Mouse (Mus musculus) intestine, embryonic 15.5 days (tissue): Measurements from ENCODE around the gene Nav2. TPM values are rescaled to one million over a fixed set of nuclear protein-coding genes. Genes with fewer than 3 reads are reported as not detected.

Experiments
- ATAC-seq: fragments of 200-750 bp; cut with Nextera tagmentation; 2 replicates; pipeline ENCODE4 v1.8.0; 2017; ENCODE audit warnings: moderate TSS enrichment, moderate library complexity
- H3K27ac ChIP-seq: fragments of 300-500 bp; sonication (generic); 2 replicates; pipeline ENCODE4 v1.5.1; 2015; ENCODE audit warnings: mild to moderate bottlenecking, inconsistent platforms
- H3K27me3 ChIP-seq: fragments of 300-500 bp; sonication (generic); replicated peaks from 2 replicates; pipeline ENCODE4 v1.6.1; 2015; ENCODE audit warnings: inconsistent platforms
- H3K36me3 ChIP-seq: fragments of 300-500 bp; sonication (generic); 2 replicates; pipeline ENCODE4 v1.6.1; 2015; ENCODE audit warnings: inconsistent platforms
- H3K4me1 ChIP-seq: fragments of 300-500 bp; sonication (generic); replicated peaks from 2 replicates; pipeline ENCODE4 v1.6.1; 2015; ENCODE audit warnings: inconsistent platforms
- H3K4me2 ChIP-seq: fragments of 300-500 bp; sonication (generic); replicated peaks from 2 replicates; pipeline ENCODE4 v1.6.1; 2015; ENCODE audit warnings: mild to moderate bottlenecking, inconsistent platforms
- H3K4me3 ChIP-seq: fragments of 300-500 bp; sonication (generic); replicated peaks from 2 replicates; pipeline ENCODE4 v1.5.1; 2015; ENCODE audit warnings: inconsistent platforms
- H3K9ac ChIP-seq: fragments of 300-500 bp; sonication (generic); 2 replicates; pipeline ENCODE4 v1.6.1; 2015; ENCODE audit warnings: inconsistent platforms
- H3K9me3 ChIP-seq: fragments of 300-500 bp; sonication (generic); 2 replicates; pipeline ENCODE4 v1.6.1; 2016; ENCODE audit warnings: inconsistent platforms
- WGBS: fragments of 180-500 bp; shearing (Covaris S2); methylation state at CpG from one replicate; pipeline ENCODE4 v1.1.7; 2015; 5-methylcytosine and 5-hydroxymethylcytosine counted together
- polyA plus RNA-seq: library from polyadenylated mRNA; unstranded; fragments of >200 nt; fragmentation: Nextera tagmentation; extraction: Ambion mirVana; gene quantifications from 2 replicates; pipeline ENCODE4 v1.2.1, GENCODE M21; 2015

Gene Nav2
- polyA plus RNA-seq, 1 experiment from 2014 or later, result 17.7 TPM

DNA sequence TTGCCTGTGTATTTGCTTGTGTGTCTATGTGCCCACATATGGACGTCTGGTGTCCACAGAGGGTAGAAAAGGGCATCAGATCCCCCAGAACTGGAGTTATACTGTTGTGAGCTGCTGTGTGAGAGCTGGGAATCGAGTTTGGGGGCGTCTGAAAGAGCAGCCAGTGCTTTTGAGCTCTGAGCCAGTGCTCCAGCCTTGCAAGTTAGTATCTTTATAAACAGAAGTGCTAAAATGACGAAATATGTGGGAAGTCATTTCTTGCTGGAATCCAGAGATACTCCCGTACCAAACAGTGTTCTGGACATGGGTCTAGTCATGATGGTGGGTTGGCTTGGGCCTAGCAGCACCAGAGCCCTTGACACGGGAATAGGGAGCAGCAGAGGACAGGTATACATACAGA lies 13.8 kb upstream of the Nav2 start:
- Histone ChIP-seq H3K4me1 (no peaks in the 10 kb centered on the region), H3K9me3 (no peaks in the 10 kb centered on the region), H3K9ac (no peak overlapping the region), H3K27me3 (no peaks in the 10 kb centered on the region), H3K4me3 (no peak overlapping the region), H3K36me3 (no peaks in the 10 kb centered on the region), H3K4me2 (no peak overlapping the region), H3K27ac (no peak overlapping the region)
- no peak for ATAC-seq
- 63% methylated on average over 6 of the region's 6 CpGs for WGBS

- ATAC-seq, result no peak
- 83% methylated on average over 4 of the region's 4 CpGs for WGBS
- Histone ChIP-seq H3K4me3 (no peak overlapping the region), H3K9ac (no peak overlapping the region), H3K9me3 (no peaks in the 10 kb centered on the region), H3K27ac (no peak overlapping the region), H3K36me3 (no peaks in the 10 kb centered on the region), H3K27me3 (no peaks in the 10 kb centered on the region), H3K4me2 (no peak overlapping the region), H3K4me1 (no peaks in the 10 kb centered on the region)
These were observed 13.0 kb upstream of the Nav2 start for GRCm38 (mm10) chr7:48895475-48895874.

DNA sequence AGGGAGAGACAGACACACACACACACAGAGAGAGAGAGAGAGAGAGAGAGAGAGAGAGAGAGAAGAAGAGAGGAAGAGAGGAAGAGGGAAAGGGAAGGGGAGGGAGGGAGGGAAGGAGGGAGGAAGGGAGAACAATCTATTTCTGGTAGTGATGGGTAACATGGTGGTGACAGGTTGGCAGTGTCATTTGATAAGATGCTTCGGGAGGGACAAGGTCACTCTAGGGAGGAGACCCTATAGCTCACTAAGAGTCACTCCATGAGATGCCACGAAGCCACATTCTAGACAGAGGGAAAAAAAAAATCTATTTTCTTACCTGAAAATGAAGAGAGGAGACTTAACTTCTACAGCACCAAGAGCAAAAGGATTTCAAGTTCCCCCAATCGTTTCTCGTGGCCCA lies 12.5 kb upstream of the Nav2 start:
- Histone ChIP-seq H3K4me3 (no peak overlapping the region), H3K9me3 (no peaks in the 10 kb centered on the region), H3K36me3 (no peaks in the 10 kb centered on the region), H3K9ac (no peak overlapping the region), H3K4me1 (no peaks in the 10 kb centered on the region), H3K4me2 (no peak overlapping the region), H3K27me3 (no peaks in the 10 kb centered on the region), H3K27ac (no peak overlapping the region)
- WGBS, result 78% methylated on average over 4 of the region's 4 CpGs
- ATAC-seq, result no peak

GRCm38 (mm10) chr7:48897539-48898163 lies 10.9 kb upstream of the Nav2 start:
- Histone ChIP-seq H3K4me3 (no peak overlapping the region), H3K27ac (no peak overlapping the region), H3K9ac (no peak overlapping the region), H3K9me3 (no peaks in the 10 kb centered on the region), H3K4me1 (no peaks in the 10 kb centered on the region), H3K27me3 (no peaks in the 10 kb centered on the region), H3K36me3 (no peaks in the 10 kb centered on the region), H3K4me2 (no peak overlapping the region)
- 69% methylated on average over 24 of the region's 24 CpGs for WGBS
- no peak for ATAC-seq

DNA sequence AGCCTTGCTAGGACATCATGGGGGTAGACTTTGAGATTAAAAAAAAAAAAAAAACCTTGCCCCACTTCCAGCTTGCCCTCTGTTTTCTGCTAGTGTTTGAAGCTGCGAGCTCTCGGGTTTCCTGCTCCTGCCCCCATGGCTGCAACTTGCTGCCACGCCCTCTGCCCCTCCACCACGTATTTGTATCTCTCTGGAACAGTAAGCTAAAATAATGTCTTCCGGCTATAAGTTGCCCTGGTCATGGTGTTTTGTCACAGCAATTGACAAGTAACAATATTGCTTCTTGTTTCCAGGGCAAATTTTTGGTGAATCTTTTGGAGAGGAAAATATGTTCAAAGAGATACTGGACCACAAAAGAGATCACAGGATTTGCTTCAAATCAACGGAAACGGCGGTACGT lies 10.1 kb upstream of the Nav2 start:
- no peak for ATAC-seq
- no peaks in the 10 kb centered on the region for H3K9me3 ChIP-seq
- no peak overlapping the region for H3K4me3 ChIP-seq
- H3K4me1 ChIP-seq, result no peaks in the 10 kb centered on the region
- H3K36me3 ChIP-seq, result no peaks in the 10 kb centered on the region
- no peak overlapping the region for H3K4me2 ChIP-seq
- WGBS, result 63% methylated on average over 9 of the region's 9 CpGs
- no peak overlapping the region for H3K9ac ChIP-seq
- no peaks in the 10 kb centered on the region for H3K27me3 ChIP-seq
- H3K27ac ChIP-seq, result no peak overlapping the region

DNA sequence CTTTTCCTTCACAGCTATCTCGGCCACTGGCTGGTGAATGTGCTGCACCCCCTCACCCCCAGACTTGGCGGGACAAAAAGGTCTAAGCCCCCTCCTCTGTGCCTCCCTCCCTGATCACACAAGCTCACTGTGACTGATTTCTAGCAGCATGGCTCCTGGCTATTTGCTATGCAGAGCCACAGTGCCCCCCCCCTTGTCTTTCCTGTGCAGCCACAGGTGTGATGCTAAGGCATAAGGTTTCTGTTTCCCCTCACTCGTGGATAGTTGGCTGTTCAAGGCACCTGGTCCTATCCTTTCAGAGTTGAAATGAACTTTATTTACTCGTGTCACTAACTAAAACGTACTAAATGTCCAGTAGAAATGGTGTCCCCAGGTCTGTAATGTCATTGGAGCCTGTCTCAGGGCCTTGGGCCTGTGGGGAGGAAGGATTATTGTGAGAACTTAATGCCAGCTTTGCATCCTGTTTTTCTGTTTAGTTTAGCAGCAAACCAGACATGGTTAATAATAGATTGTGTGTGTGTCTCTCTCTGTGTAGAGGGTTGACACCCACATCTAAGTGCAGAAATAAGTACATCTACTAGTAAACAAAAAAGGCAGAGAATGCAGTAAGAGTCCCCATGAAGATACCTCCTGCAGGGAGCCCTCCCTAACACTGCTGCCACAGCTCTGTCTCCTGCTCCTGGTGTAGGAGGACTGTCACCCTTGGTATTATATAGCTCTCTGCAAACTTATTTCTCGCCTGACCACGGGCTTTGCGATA lies 7.9 kb upstream of the Nav2 start:
- H3K4me2 ChIP-seq, result no peak overlapping the region
- 74% methylated on average over 8 of the region's 8 CpGs for WGBS
- no peaks in the 10 kb centered on the region for H3K9me3 ChIP-seq
- no peak overlapping the region for H3K4me3 ChIP-seq
- H3K4me1 ChIP-seq, result no peaks in the 10 kb centered on the region
- no peak for ATAC-seq
- H3K36me3 ChIP-seq, result no peaks in the 10 kb centered on the region
- no peak overlapping the region for H3K27ac ChIP-seq
- no peaks in the 10 kb centered on the region for H3K27me3 ChIP-seq
- no peak overlapping the region for H3K9ac ChIP-seq

- WGBS, result 49% methylated on average over 2 of the region's 2 CpGs
- Histone ChIP-seq H3K27ac (no peak overlapping the region), H3K4me3 (no peak overlapping the region), H3K36me3 (no peaks in the 10 kb centered on the region), H3K4me2 (no peak overlapping the region), H3K27me3 (no peaks in the 10 kb centered on the region), H3K9me3 (no peaks in the 10 kb centered on the region), H3K4me1 (no peaks in the 10 kb centered on the region), H3K9ac (no peak overlapping the region)
- no peak for ATAC-seq
These were observed 6.1 kb upstream of the Nav2 start for GRCm38 (mm10) chr7:48902454-48902853.

GRCm38 (mm10) chr7:48909342-48909671 lies 791 bp downstream of the Nav2 start:
- H3K9me3 ChIP-seq, result no peaks in the 10 kb centered on the region
- no peaks in the 10 kb centered on the region for H3K4me1 ChIP-seq
- 0 out of 2 replicates have a peak overlapping the region, but pooled peaks have one; percentile 32 for H3K27ac ChIP-seq
- WGBS, result 51% methylated on average over 4 of the region's 4 CpGs
- H3K9ac ChIP-seq, result no peak overlapping the region
- no peak overlapping the region for H3K4me2 ChIP-seq
- H3K36me3 ChIP-seq, result no peaks in the 10 kb centered on the region
- no peaks in the 10 kb centered on the region for H3K27me3 ChIP-seq
- no peak for ATAC-seq
- no peak overlapping the region for H3K4me3 ChIP-seq

GRCm38 (mm10) chr7:48910282-48910681 lies 1.8 kb downstream of the Nav2 start:
- Histone ChIP-seq H3K9me3 (no peaks in the 10 kb centered on the region), H3K4me1 (no peaks in the 10 kb centered on the region), H3K4me2 (no peak overlapping the region), H3K27ac (no peak overlapping the region), H3K27me3 (no peaks in the 10 kb centered on the region), H3K9ac (no peak overlapping the region), H3K36me3 (no peaks in the 10 kb centered on the region), H3K4me3 (no peak overlapping the region)
- 65% methylated on average over 6 of the region's 6 CpGs for WGBS
- ATAC-seq, result no peak

DNA sequence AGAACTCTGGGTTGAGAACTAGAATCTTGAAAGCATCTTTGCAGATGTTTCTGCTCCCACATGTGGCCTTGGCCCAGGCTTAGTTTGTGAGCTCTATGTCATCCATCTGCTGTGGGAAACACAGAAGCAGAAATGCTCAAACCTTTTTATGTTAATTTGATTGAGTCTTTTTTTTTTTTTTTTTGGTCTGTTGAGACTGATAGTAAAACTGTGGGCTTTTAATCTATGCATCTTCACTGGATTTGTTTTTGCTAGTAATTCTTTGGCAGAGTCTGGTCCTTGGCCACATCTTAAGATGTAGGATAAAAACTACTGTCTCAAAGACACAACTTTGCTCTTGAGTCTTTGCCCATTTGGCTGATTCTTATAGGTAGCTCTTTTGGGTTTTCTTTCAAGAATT lies 2.6 kb downstream of the Nav2 start:
- ATAC-seq, result no peak
- H3K9me3 ChIP-seq, result no peaks in the 10 kb centered on the region
- H3K27ac ChIP-seq, result no peak overlapping the region
- no peak overlapping the region for H3K4me3 ChIP-seq
- no peaks in the 10 kb centered on the region for H3K36me3 ChIP-seq
- 0 out of 2 replicates have a peak, but pooled peaks cover 2% of the 10 kb centered on the region for H3K4me1 ChIP-seq
- no peaks in the 10 kb centered on the region for H3K27me3 ChIP-seq
- no peak overlapping the region for H3K4me2 ChIP-seq
- no peak overlapping the region for H3K9ac ChIP-seq

- no peak for ATAC-seq
- Histone ChIP-seq H3K4me1 (0 out of 2 replicates have a peak, but pooled peaks cover 2% of the 10 kb centered on the region), H3K4me3 (no peak overlapping the region), H3K27me3 (no peaks in the 10 kb centered on the region), H3K9ac (no peak overlapping the region), H3K4me2 (no peak overlapping the region), H3K9me3 (no peaks in the 10 kb centered on the region), H3K36me3 (no peaks in the 10 kb centered on the region), H3K27ac (no peak overlapping the region)
- 70% methylated on average over 12 of the region's 12 CpGs for WGBS
These were observed 6.4 kb downstream of the Nav2 start for GRCm38 (mm10) chr7:48914630-48915506.

GRCm38 (mm10) chr7:48917463-48917862 lies 8.9 kb downstream of the Nav2 start:
- no peak for ATAC-seq
- Histone ChIP-seq H3K4me1 (0 out of 2 replicates have a peak, but pooled peaks cover 2% of the 10 kb centered on the region), H3K36me3 (no peaks in the 10 kb centered on the region), H3K9me3 (no peaks in the 10 kb centered on the region), H3K9ac (no peak overlapping the region), H3K4me2 (no peak overlapping the region), H3K27ac (no peak overlapping the region), H3K27me3 (no peaks in the 10 kb centered on the region), H3K4me3 (no peak overlapping the region)
- WGBS, result 27% methylated on average over 5 of the region's 5 CpGs
